Mouse (Mus musculus) G1E (cell line): Measurements from ENCODE around the gene Rnf167.

Source experiments
- CTCF ChIP-seq: IDR thresholded peaks from 2 replicates; pipeline ENCODE4 v1.5.1; 2012; ENCODE audit warnings: low read depth, low read length, inconsistent platforms, mixed read lengths
- TAL1 ChIP-seq: conservative IDR thresholded peaks from 2 replicates; pipeline ENCODE4 v1.6.1; 2012; ENCODE audit warnings: low read depth, low read length, inconsistent platforms, mixed read lengths

GRCm38 (mm10) chr11:70597301-70597700, 49.7 kb upstream of the Rnf167 start:
- no peak for TF ChIP-seq CTCF
- no peak for TF ChIP-seq TAL1
